Mouse (Mus musculus) neural tube, embryonic 15.5 days (tissue): ENCODE measurements around the gene Tapbp. TPM values are rescaled to one million over a fixed set of nuclear protein-coding genes. Genes with fewer than 3 reads are reported as not detected.

Source experiments
- ATAC-seq: fragments of 200-750 bp; cut with Nextera tagmentation; 2 replicates; pipeline ENCODE4 v1.8.0; 2017; ENCODE audit warnings: mild to moderate bottlenecking, moderate TSS enrichment, moderate library complexity; ENCODE audit not compliant: low FRiP score
- H3K27ac ChIP-seq: fragments of 300-500 bp; sonication (generic); replicated peaks from 2 replicates; pipeline ENCODE4 v1.5.1; 2015; ENCODE audit warnings: mild to moderate bottlenecking, inconsistent platforms
- H3K27me3 ChIP-seq: fragments of 300-500 bp; sonication (generic); replicated peaks from 2 replicates; pipeline ENCODE4 v1.6.1; 2015; ENCODE audit warnings: inconsistent platforms
- H3K36me3 ChIP-seq: fragments of 300-500 bp; sonication (generic); 2 replicates; pipeline ENCODE4 v1.6.1; 2015; ENCODE audit warnings: inconsistent platforms
- H3K4me1 ChIP-seq: fragments of 300-500 bp; sonication (generic); 2 replicates; pipeline ENCODE4 v1.6.1; 2015; ENCODE audit warnings: inconsistent platforms
- H3K4me2 ChIP-seq: fragments of 300-500 bp; sonication (generic); 2 replicates; pipeline ENCODE4 v1.6.1; 2015; ENCODE audit warnings: inconsistent platforms, mild to moderate bottlenecking, moderate library complexity
- H3K4me3 ChIP-seq: fragments of 300-500 bp; sonication (generic); replicated peaks from 2 replicates; pipeline ENCODE4 v1.5.1; 2015; ENCODE audit warnings: mild to moderate bottlenecking, inconsistent platforms
- H3K9ac ChIP-seq: fragments of 300-500 bp; sonication (generic); replicated peaks from 2 replicates; pipeline ENCODE4 v1.6.1; 2015; ENCODE audit warnings: mild to moderate bottlenecking, inconsistent platforms
- H3K9me3 ChIP-seq: fragments of 300-500 bp; sonication (generic); replicated peaks from 2 replicates; pipeline ENCODE4 v1.6.1; 2016; ENCODE audit warnings: inconsistent platforms
- WGBS: fragments of 180-500 bp; shearing (Covaris S2); methylation state at CpG from one replicate; pipeline ENCODE4 v1.1.7; 2015; ENCODE audit warnings: mixed read lengths; 5-methylcytosine and 5-hydroxymethylcytosine counted together
- polyA plus RNA-seq: library from polyadenylated mRNA; unstranded; fragments of >200 nt; fragmentation: Nextera tagmentation; extraction: Ambion mirVana; gene quantifications from 2 replicates; pipeline ENCODE4 v1.2.1, GENCODE M21; 2015

Gene Tapbp
- polyA plus RNA-seq, 1 experiment from 2014 or later = 35.3 TPM

DNA sequence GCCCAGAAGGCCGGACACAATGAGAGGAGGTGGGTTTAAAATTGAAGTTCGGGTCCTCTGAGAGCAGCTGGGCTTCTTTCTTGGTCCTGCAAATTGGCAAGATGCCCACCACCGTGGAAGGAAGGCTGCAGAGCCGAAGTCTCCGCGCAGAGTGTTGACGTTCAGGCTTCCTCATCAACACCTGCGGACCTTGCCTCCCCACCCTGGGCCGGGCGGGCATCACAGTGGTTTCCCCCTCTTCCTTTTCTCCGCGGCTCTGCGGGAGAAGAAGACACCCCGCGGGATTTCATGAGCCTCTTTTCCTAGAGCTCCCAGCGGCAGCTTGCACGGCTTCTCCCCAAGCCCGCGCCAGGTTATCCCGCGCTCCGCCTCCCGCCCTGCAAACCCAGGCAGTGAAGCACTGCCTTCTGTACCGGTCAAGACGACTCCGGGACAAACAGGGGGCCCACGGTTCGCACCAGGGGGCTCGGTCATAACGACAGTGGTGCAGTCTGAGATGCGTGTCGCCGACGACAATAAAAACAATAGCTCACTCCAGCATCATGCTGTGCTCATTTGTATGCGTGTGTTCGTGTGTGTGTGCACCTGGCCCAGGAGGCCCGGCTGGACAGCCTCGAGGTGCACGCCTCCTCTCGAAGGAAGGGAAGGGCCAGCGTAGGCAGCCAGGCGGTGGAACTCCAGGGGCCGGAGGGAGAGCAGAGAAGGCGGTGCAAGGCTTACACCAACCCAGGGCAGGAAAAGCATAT, 7.2 kb upstream of the Tapbp start:
- WGBS = under 1% methylated on average over 43 of the region's 44 CpGs

DNA sequence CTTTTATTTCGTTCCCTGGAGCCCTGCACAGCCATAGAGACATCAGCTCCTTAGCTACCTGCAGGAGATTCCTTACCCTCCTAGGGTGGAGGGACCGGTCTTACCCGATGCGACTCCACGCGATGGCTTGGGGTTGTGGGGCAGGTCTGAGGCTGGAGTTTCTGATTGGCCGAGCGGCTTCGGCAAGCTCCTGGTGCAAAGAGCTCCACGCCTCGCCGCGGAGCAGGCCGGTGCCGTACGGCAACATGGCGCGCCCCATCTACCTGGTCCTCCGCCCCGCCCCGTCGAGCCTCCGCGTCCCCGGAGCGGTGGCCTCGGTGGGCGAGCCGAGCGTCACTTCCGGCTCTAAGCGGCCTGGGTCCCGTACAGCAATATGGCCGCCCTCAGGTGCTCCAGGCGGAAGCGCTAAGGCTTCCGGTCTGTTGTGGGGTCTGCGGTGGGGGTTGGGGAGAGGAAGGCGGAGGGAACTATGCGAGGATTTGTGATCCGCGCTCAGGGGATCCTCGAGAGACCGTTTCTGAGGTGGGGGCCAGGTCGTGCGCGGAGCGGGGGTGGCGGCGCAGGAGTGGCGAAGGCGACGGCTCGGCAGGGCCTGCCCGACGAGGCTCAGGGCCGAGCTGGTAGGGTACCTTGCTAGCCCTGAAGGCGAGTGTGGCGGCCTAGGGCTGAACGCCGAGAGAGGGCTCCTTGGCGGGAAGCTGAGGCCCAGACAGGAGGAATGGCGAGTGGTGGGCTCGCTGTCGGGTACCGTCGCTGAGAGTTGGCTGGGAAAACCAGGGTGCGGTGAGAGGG, 6.4 kb upstream of the Tapbp start, which contains the start of gene Daxx:
Daxx (plus strand) TSS at position 338 of the 792 bp plus-strand sequence.
- H3K27ac ChIP-seq = peak within 1 kb of the TSS; percentile 94
- peaks cover 30% of the 10 kb centered on the region for H3K36me3 ChIP-seq
- H3K4me2 ChIP-seq = peak within 1 kb of the TSS; percentile 95
- H3K9ac ChIP-seq = peak within 1 kb of the TSS; percentile 91
- H3K4me1 ChIP-seq = peaks cover 48% of the 10 kb centered on the region
- no peaks in the 10 kb centered on the region for H3K27me3 ChIP-seq
- H3K4me3 ChIP-seq = peak within 1 kb of the TSS; percentile 87
- peak; percentile 95 for ATAC-seq
- no peaks in the 10 kb centered on the region for H3K9me3 ChIP-seq
- under 1% methylated on average over 68 of the region's 68 CpGs for WGBS

More for the DNA sequence above, 7.2 kb upstream of the Tapbp start:
- H3K4me2 ChIP-seq = peak overlapping the region; percentile 95
- H3K27ac ChIP-seq = peak overlapping the region; percentile 94
- H3K4me1 ChIP-seq = peaks cover 41% of the 10 kb centered on the region
- no peaks in the 10 kb centered on the region for H3K9me3 ChIP-seq
- H3K4me3 ChIP-seq = peak overlapping the region; percentile 87
- H3K36me3 ChIP-seq = peaks cover 22% of the 10 kb centered on the region
- no peaks in the 10 kb centered on the region for H3K27me3 ChIP-seq
- ATAC-seq = peak; percentile 23
- H3K9ac ChIP-seq = peak overlapping the region; percentile 70

DNA sequence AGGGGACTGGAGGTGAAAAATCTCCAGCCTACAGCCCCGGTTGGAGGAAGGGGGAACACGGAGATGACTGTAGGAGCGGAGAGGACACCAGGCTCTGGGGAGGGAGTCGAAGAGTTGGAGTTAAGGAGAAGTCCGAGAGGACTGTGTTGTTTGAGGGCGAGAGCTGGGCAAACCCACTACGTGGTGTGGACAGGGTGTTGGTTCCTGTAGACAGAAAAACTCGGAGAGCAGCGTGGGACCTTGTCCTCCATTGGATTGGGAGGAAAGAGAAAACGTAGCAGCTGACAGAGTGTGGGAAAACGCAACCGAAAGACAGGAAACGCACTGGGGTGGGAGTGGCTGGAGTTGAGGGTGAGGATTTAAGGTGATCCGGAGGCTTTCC, 5.8 kb upstream of the Tapbp start:
- Histone ChIP-seq H3K4me1 (peaks cover 53% of the 10 kb centered on the region), H3K9ac (peak overlapping the region; percentile 91), H3K4me3 (peak overlapping the region; percentile 87), H3K9me3 (no peaks in the 10 kb centered on the region), H3K27me3 (no peaks in the 10 kb centered on the region), H3K27ac (peak overlapping the region; percentile 89), H3K4me2 (peak overlapping the region; percentile 95), H3K36me3 (peaks cover 34% of the 10 kb centered on the region)
- ATAC-seq = peak; percentile 5; the same call in 1 of the 2 replicates
- WGBS = under 1% methylated on average over 14 of the region's 14 CpGs

DNA sequence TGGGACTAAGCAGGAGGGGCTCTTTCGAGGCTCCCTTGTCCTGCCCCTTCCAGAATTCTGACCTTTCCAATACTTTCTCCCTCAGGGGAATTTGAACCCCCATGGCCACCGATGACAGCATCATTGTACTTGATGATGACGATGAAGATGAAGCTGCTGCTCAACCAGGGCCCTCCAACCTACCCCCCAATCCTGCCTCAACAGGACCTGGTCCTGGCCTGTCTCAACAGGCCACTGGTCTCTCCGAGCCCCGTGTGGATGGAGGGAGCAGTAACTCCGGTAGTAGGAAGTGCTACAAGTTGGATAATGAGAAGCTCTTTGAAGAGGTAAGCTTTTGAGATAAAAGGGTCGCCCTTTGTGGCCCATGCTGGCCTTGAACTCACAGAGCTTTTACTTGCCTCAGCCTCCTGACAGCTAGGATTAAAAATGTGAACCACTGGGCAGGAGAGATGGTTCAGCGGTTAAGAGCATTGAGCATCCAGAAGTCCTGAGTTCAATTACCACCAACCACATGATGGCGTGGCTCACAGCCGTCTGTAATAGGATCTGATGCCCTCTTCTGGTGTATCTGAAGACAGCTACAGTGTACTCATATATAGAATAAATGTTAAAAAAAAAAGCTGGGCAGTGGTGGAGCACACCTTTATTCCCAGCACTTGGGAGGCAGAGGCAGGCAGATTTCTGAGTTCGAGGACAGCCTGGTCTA, 5.2 kb upstream of the Tapbp start:
- H3K4me1 ChIP-seq = peaks cover 59% of the 10 kb centered on the region
- ATAC-seq = no peak
- peaks cover 38% of the 10 kb centered on the region for H3K36me3 ChIP-seq
- H3K9ac ChIP-seq = peak overlapping the region; percentile 91
- H3K27ac ChIP-seq = peak overlapping the region; percentile 89; the same call in 1 of the 2 replicates
- WGBS = 66% methylated on average over 11 of the region's 11 CpGs
- H3K27me3 ChIP-seq = no peaks in the 10 kb centered on the region
- H3K4me2 ChIP-seq = peak overlapping the region; percentile 95
- H3K9me3 ChIP-seq = no peaks in the 10 kb centered on the region
- H3K4me3 ChIP-seq = peak overlapping the region; percentile 87

DNA sequence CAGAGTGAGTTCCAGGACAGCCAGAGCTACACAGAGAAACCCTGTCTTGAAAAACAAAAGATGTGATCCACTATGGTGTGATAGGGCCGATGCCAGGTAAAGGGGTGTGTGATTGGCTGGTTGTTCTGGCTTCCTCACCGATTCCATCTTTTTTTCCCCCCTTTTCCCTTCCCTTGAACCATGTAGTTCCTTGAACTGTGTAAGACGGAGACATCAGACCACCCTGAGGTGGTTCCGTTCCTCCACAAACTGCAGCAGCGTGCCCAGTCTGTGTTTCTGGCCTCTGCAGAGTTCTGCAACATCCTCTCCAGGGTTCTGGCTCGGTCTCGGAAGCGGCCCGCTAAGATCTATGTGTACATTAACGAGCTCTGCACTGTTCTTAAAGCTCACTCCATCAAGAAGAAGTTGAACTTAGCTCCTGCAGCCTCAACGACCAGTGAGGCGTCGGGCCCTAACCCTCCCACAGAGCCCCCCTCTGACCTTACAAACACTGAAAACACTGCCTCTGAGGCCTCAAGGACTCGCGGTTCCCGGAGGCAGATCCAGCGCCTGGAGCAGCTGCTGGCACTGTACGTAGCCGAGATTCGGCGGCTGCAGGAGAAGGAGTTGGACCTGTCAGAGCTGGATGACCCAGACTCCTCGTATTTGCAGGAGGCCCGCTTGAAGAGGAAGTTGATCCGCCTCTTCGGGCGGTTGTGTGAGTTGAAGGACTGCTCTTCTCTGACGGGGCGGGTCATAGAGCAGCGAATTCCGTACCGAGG, 4.5 kb upstream of the Tapbp start:
- H3K9me3 ChIP-seq = no peaks in the 10 kb centered on the region
- no peak overlapping the region for H3K9ac ChIP-seq
- H3K27ac ChIP-seq = no peak overlapping the region
- WGBS = 94% methylated on average over 31 of the region's 31 CpGs
- no peak overlapping the region for H3K4me2 ChIP-seq
- H3K4me1 ChIP-seq = peaks cover 60% of the 10 kb centered on the region
- no peak overlapping the region for H3K4me3 ChIP-seq
- no peaks in the 10 kb centered on the region for H3K27me3 ChIP-seq
- peaks cover 38% of the 10 kb centered on the region for H3K36me3 ChIP-seq
- ATAC-seq = no peak

DNA sequence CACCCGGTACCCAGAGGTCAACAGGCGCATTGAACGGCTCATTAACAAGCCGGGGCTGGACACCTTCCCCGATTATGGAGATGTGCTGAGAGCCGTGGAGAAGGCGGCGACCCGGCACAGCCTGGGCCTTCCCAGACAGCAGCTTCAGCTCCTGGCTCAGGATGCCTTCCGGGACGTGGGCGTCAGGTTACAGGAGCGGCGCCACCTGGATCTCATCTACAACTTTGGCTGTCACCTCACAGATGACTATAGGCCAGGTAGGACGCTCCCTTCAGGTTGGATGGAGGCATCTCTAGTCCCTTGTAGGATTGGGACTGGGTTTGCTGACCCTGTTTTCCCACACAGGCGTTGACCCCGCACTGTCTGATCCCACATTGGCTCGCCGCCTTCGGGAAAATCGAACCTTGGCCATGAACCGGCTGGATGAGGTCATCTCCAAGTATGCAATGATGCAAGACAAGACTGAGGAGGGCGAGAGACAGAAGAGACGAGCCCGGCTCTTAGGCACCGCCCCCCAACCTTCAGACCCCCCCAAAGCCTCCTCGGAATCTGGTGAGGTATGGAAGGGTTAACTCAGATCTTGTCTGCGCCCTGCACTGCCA, 3.8 kb upstream of the Tapbp start:
- ATAC-seq = no peak
- Histone ChIP-seq H3K9me3 (no peaks in the 10 kb centered on the region), H3K4me2 (no peak overlapping the region), H3K36me3 (peaks cover 38% of the 10 kb centered on the region), H3K27ac (no peak overlapping the region), H3K27me3 (no peaks in the 10 kb centered on the region), H3K4me1 (peaks cover 66% of the 10 kb centered on the region), H3K9ac (0 out of 2 replicates have a peak overlapping the region, but pooled peaks have one; percentile 10), H3K4me3 (no peak overlapping the region)
- 93% methylated on average over 28 of the region's 28 CpGs for WGBS

DNA sequence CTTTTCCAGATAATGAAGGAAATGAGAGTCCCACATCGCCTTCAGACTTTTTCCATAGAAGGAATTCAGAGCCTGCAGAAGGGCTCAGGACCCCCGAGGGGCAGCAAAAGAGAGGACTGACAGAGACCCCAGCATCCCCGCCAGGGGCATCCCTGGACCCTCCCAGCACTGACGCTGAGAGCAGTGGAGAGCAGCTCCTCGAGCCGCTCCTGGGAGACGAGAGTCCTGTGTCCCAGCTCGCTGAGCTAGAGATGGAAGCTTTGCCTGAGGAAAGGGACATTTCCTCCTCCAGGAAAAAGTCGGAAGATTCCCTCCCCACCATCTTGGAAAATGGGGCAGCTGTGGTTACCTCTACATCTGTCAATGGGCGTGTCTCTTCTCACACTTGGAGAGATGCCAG, 2.4 kb upstream of the Tapbp start:
- ATAC-seq = no peak
- no peaks in the 10 kb centered on the region for H3K9me3 ChIP-seq
- no peak overlapping the region for H3K4me2 ChIP-seq
- H3K4me1 ChIP-seq = peaks cover 67% of the 10 kb centered on the region
- WGBS = 93% methylated on average over 10 of the region's 10 CpGs
- no peaks in the 10 kb centered on the region for H3K27me3 ChIP-seq
- no peak overlapping the region for H3K27ac ChIP-seq
- no peak overlapping the region for H3K4me3 ChIP-seq
- H3K36me3 ChIP-seq = peaks cover 41% of the 10 kb centered on the region
- no peak overlapping the region for H3K9ac ChIP-seq

DNA sequence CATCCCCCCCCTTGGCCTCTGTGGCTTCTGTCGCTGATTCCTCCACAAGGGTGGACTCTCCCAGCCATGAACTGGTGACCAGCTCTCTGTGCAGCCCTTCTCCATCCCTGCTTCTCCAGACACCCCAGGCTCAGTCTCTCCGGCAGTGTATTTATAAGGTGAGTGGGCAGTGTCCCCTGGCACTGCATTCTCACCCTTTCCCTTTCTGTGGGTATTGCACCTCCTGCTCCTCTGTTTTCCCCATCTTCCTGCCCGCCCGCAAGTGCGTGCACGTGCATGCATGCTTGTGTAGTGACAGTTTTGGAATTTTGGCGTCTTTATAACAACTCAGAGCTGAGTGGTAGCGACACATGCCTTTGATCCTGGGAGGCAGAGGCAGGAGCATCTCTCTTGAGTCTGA, 1.8 kb upstream of the Tapbp start:
- H3K4me2 ChIP-seq = no peak overlapping the region
- no peak overlapping the region for H3K27ac ChIP-seq
- H3K27me3 ChIP-seq = no peaks in the 10 kb centered on the region
- H3K4me3 ChIP-seq = no peak overlapping the region
- 97% methylated on average over 8 of the region's 8 CpGs for WGBS
- H3K4me1 ChIP-seq = peaks cover 72% of the 10 kb centered on the region
- no peaks in the 10 kb centered on the region for H3K9me3 ChIP-seq
- no peak overlapping the region for H3K9ac ChIP-seq
- ATAC-seq = no peak
- H3K36me3 ChIP-seq = peaks cover 43% of the 10 kb centered on the region

DNA sequence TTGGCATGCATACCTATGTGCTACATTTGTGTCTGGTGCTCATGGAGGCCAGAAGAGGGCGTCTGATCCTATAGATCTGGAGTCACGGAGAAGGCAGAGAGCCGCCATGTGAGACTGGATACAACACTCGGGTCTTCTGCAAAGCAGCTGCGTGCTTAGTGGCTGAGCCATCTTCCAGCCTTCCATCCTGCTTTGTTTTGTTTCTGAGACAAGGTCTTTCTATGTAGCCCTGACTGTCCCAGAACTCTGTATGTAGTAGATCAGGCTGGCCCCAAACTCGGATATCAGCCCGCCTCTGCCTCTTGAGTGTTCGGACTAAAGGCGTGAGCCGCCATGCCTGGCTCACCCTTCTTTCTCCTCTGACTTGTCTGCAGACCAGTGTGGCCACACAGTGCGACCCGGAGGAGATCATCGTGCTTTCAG, 719 bp upstream of the Tapbp start:
- peaks cover 79% of the 10 kb centered on the region for H3K4me1 ChIP-seq
- no peak overlapping the region for H3K9ac ChIP-seq
- 68% methylated on average over 13 of the region's 13 CpGs for WGBS
- peaks cover 43% of the 10 kb centered on the region for H3K36me3 ChIP-seq
- no peaks in the 10 kb centered on the region for H3K9me3 ChIP-seq
- no peak overlapping the region; the same call in 1 of the 2 replicates for H3K27ac ChIP-seq
- ATAC-seq = no peak
- peak overlapping the region; percentile 79 for H3K4me2 ChIP-seq
- 0 out of 2 replicates have a peak overlapping the region, but pooled peaks have one; percentile 54 for H3K4me3 ChIP-seq
- no peaks in the 10 kb centered on the region for H3K27me3 ChIP-seq

DNA sequence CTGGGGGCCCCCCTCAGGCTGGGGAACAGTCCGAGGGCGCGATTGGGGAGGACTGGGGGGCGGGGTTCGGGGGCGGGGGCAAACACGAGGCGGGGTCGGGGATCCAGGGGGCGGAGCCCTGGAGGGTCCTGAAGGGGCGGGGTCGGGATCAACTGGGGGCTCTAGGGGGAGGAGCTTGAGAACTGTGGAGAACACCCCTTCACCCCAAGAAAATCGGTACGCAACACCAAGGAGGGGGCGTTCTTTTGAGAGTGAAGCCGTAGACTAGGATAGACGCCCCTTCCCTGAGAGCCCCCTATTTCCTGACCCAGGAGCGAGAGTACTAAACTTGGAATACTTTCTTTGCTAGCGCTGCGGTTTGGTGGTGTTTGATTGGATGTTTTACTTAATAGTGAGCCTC, 595 bp downstream of the Tapbp start:
- WGBS = under 1% methylated on average over 16 of the region's 20 CpGs
- Histone ChIP-seq H3K4me3 (peak overlapping the region; percentile 54), H3K27me3 (no peaks in the 10 kb centered on the region), H3K27ac (peak overlapping the region; percentile 88), H3K9me3 (no peaks in the 10 kb centered on the region), H3K4me2 (peak overlapping the region; percentile 79), H3K9ac (peak overlapping the region; percentile 49), H3K4me1 (peaks cover 78% of the 10 kb centered on the region), H3K36me3 (peaks cover 41% of the 10 kb centered on the region)
- ATAC-seq = peak; percentile 42
